Mouse (Mus musculus): ENCODE data around the gene Ntn5. TPM values are rescaled to one million over a fixed set of nuclear protein-coding genes. Genes with fewer than 3 reads are reported as not detected.

Gene Ntn5
- total and polyA plus RNA-seq, 2 experiments from 2014 or later = 0.80 to 0.94 TPM

DNA sequence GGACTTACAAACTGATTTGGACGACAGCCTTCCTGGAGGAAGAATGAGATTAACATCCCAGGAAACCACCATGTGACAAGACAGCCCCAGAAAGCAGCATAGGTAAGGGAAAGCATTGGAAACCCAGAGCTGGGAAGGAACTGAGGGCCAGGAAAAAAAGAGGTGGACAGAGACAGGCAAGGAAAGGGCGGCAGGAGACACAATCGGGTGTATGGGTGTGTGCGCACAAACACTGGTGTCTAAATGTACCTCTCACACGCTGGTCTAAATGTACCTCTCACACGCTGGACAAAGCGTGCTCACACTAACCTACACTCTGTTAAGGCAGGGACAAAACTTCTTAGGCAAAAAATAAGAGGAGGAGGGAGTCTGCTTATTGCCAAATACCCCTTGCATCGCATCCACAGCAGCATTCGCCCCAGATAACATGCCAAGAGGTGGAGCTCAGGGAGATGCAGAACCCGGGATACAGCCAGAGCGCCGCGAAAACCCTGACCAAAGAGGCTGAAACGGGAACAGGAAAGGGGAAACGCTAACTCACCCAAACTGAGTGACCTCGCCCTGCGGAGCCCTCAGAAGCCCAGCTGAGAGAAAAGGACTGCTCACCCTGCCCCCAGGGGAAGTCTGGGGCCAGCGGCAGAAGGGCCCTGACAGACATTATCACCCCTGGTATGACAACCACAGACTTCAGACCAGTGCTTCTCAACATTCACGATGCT is 32.1 kb downstream of the Ntn5 start:
- WGBS = 84% methylated on average over 19 of the region's 19 CpGs
- DNase-seq (ENCODE audit: low spot score) = no peak

DNA sequence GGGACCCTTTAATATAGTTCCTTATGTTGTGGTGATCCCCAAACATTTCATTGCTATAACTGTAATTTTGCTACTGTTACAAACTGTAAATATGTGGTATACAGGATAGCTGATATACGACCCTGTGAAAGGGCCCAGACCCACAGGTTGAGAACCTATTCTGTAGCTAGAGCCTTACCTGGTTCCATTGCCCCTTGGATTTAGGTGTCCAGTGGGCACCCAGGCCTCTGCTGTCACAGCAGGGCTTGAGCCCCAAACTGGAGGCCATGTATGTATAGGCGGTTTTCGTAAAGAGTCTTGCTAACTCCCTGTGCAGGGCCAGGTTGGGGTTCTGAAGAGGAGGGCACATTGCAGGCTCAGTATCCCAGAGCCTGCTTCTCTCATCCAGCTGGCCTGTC is 32.6 kb downstream of the Ntn5 start:
- no peak overlapping the region for H3K9ac ChIP-seq (replicated peaks; ENCODE audit: low read length)
- peaks cover 27% of the 10 kb centered on the region for H3K4me1 ChIP-seq (ENCODE audit: insufficient read depth, low read length)
- TF ChIP-seq CTCF (IDR thresholded peaks at IDR 0.05; ENCODE audit: low read depth) = no peak
- no peaks in the 10 kb centered on the region for H3K9me3 ChIP-seq (ENCODE audit: low read length)
- H3K36me3 ChIP-seq (ENCODE audit: insufficient read depth, low read length) = peaks cover 38% of the 10 kb centered on the region
- peak overlapping the region; percentile 85 for H3K4me2 ChIP-seq (ENCODE audit: low read depth, low read length)
- ATAC-seq (no peak), DNase-seq (ENCODE audit: low spot score) (no peak)
- no peak overlapping the region for H3K27ac ChIP-seq
- peak overlapping the region; percentile 82; the same call in 1 of the 2 replicates for H3K4me3 ChIP-seq (ENCODE audit: low read length)
- no peaks in the 10 kb centered on the region for H3K27me3 ChIP-seq (ENCODE audit: insufficient read depth, low read length)
- WGBS = 89% methylated on average over 3 of the region's 3 CpGs

More for the DNA sequence above, 32.1 kb downstream of the Ntn5 start:
- Histone ChIP-seq H3K4me3 (ENCODE audit: low read length) (peak overlapping the region; percentile 65), H3K9ac (replicated peaks; ENCODE audit: low read length) (peak overlapping the region; percentile 70; the same call in 1 of the 2 replicates), H3K4me1 (ENCODE audit: insufficient read depth, low read length) (peaks cover 27% of the 10 kb centered on the region), H3K27me3 (ENCODE audit: insufficient read depth, low read length) (no peaks in the 10 kb centered on the region), H3K27ac (peak overlapping the region; percentile 69; the same call in 1 of the 2 replicates), H3K4me2 (ENCODE audit: low read depth, low read length) (peak overlapping the region; percentile 93), H3K9me3 (ENCODE audit: low read length) (no peaks in the 10 kb centered on the region), H3K36me3 (ENCODE audit: insufficient read depth, low read length) (peaks cover 36% of the 10 kb centered on the region)
- TF ChIP-seq CTCF (IDR thresholded peaks at IDR 0.05; ENCODE audit: low read depth) = no peak
- ATAC-seq = no peak

DNA sequence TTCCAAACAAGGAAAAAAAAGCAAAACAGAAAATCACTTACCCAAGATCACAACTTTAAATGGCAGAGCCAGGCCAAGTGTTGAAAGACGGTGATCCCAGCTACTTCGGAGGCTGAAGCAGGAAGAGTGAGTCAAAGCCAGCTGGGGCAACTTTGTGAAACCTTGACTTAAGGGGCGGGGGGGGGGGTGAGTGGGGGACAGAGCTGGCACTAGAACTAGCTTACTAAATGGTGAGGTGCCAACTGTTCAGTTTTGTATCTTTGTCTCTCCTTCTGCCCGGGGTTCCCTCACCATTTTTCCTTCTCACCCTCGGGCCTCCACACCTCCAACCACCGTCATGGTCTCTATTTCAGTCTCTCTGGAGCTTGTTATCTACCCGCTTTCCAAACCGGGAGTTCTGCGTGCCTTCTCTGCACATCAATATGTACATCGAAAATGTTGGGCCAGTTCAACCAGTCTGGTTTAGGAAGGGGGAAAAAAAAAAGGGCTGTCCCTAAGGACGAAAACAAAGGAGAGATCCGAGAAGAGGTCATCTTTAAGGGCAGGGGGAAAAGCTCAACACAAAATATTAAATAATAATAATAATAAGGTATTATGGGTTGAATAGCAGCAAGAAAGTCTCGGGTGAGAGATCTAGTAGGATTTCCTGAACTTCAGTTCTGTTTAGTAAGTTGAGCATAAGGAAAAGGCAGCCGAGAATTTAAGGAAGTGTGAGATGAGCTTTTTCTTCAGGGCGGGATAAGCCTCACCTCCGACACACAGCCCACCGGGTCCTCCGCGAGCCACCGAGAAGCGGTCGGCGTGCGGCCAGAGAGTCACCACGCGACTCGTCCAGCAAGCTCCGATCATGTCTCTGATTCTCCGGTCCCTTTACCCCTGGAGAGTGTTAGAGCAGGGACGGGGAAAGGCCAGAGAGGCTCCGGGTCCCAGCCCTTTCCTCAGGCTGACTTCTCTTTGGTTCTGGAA is 33.4 kb downstream of the Ntn5 start:
- no peaks in the 10 kb centered on the region for H3K9me3 ChIP-seq (ENCODE audit: low read length)
- ATAC-seq = peak; percentile 30
- no peak for TF ChIP-seq CTCF (IDR thresholded peaks at IDR 0.05; ENCODE audit: low read depth)
- no peaks in the 10 kb centered on the region for H3K27me3 ChIP-seq (ENCODE audit: insufficient read depth, low read length)
- H3K4me1 ChIP-seq (ENCODE audit: insufficient read depth, low read length) = peaks cover 27% of the 10 kb centered on the region
- peak overlapping the region; percentile 82 for H3K4me3 ChIP-seq (ENCODE audit: low read length)
- no peak for DNase-seq (ENCODE audit: low spot score)
- H3K27ac ChIP-seq = peak overlapping the region; percentile 93
- WGBS = 10% methylated on average over 31 of the region's 31 CpGs
- peaks cover 32% of the 10 kb centered on the region for H3K36me3 ChIP-seq (ENCODE audit: insufficient read depth, low read length)
- H3K4me2 ChIP-seq (ENCODE audit: low read depth, low read length) = peak overlapping the region; percentile 85
- peak overlapping the region; percentile 94 for H3K9ac ChIP-seq (replicated peaks; ENCODE audit: low read length)

DNA sequence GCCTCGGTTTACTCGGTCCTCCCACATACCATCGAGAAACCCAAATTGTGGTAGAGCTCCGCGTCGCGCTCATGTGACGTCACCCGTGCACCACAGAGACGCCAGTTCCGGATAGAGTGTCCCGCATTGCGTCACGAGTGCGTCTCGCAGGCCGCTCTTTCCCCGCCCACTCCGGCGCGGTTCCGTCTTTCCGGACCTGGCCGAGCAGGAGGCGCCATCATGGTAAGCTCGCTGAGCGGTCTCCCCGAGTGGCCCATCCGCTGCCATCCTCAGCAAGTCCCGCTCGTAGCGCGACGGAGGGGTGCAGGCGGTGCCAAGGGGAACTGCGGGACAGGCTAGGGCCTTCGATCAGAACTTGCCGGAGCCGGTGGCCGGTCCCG is 34.1 kb downstream of the Ntn5 start, which contains the start of gene Sphk2:
Gene Sphk2, minus strand, starts transcription at position 85 of the 380 bp plus-strand sequence.
- under 1% methylated on average over 41 of the region's 41 CpGs for WGBS
- H3K9ac ChIP-seq (replicated peaks; ENCODE audit: low read length) = peak within 1 kb of the TSS; percentile 94

DNA sequence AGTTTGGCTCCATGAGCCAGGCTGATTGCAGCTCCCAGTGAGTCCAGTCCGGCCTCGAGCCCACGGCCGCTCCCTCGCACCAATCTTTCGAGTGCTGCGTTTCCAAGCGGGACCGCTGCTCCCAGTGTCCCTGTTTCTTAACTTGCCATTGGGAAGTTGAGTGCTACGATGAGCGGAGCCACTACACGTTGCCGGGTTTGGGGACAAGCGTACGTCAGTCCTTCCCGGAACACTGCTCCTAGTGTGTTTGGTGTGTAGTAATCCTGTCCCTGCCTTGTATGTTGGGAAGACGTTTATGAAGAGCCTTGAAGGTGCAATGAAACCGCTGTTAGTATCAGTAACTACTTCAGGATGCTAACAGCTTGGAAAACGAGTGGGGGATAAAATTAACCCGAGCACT is 34.5 kb downstream of the Ntn5 start:
- Histone ChIP-seq H3K4me1 (ENCODE audit: insufficient read depth, low read length) (peaks cover 27% of the 10 kb centered on the region), H3K4me2 (ENCODE audit: low read depth, low read length) (peak overlapping the region; percentile 83), H3K27me3 (ENCODE audit: insufficient read depth, low read length) (no peaks in the 10 kb centered on the region), H3K4me3 (ENCODE audit: low read length) (peak overlapping the region; percentile 82), H3K27ac (peak overlapping the region; percentile 93), H3K36me3 (ENCODE audit: insufficient read depth, low read length) (peaks cover 21% of the 10 kb centered on the region), H3K9me3 (ENCODE audit: low read length) (no peaks in the 10 kb centered on the region), H3K9ac (replicated peaks; ENCODE audit: low read length) (peak overlapping the region; percentile 94)
- DNase-seq (ENCODE audit: low spot score) = peak; percentile 56
- no peak for TF ChIP-seq CTCF (IDR thresholded peaks at IDR 0.05; ENCODE audit: low read depth)
- 0% methylated on average over 20 of the region's 20 CpGs for WGBS
- no peak for ATAC-seq

More for the DNA sequence above, 34.1 kb downstream of the Ntn5 start, which contains the start of gene Sphk2:
- peaks cover 25% of the 10 kb centered on the region for H3K36me3 ChIP-seq (ENCODE audit: insufficient read depth, low read length)
- peak; percentile 85 for ATAC-seq
- H3K9me3 ChIP-seq (ENCODE audit: low read length) = no peaks in the 10 kb centered on the region
- peak within 1 kb of the TSS; percentile 82 for H3K4me3 ChIP-seq (ENCODE audit: low read length)
- H3K4me2 ChIP-seq (ENCODE audit: low read depth, low read length) = peak within 1 kb of the TSS; percentile 85
- H3K27ac ChIP-seq = peak within 1 kb of the TSS; percentile 93
- TF ChIP-seq CTCF (IDR thresholded peaks at IDR 0.05; ENCODE audit: low read depth) = no peak; the same call in 1 of the 2 replicates
- H3K27me3 ChIP-seq (ENCODE audit: insufficient read depth, low read length) = no peaks in the 10 kb centered on the region
- DNase-seq (ENCODE audit: low spot score) = peak; percentile 100
- peaks cover 27% of the 10 kb centered on the region for H3K4me1 ChIP-seq (ENCODE audit: insufficient read depth, low read length)

DNA sequence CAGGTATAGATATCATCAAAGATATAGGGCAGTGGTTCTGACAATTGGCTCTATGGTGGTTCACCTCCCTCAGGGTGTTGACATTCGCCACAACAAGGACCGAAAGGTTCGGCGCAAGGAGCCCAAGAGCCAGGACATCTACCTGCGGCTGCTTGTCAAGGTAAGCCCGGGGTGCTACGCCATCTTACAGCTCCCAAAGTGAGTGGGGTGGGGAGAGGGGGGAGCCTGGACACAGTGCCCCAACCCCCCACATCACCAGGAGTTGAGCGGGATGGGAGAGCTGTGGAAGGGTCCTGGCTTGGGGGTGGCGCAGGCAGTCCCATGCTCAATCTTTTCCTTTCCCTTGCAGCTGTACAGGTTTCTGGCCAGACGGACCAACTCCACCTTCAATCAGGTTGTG is 35.4 kb downstream of the Ntn5 start:
- Histone ChIP-seq H3K27me3 (ENCODE audit: insufficient read depth, low read length) (no peaks in the 10 kb centered on the region), H3K27ac (no peak overlapping the region), H3K4me2 (ENCODE audit: low read depth, low read length) (peak overlapping the region; percentile 83), H3K4me1 (ENCODE audit: insufficient read depth, low read length) (peaks cover 27% of the 10 kb centered on the region), H3K36me3 (ENCODE audit: insufficient read depth, low read length) (peaks cover 20% of the 10 kb centered on the region), H3K9me3 (ENCODE audit: low read length) (no peaks in the 10 kb centered on the region), H3K4me3 (ENCODE audit: low read length) (peak overlapping the region; percentile 82), H3K9ac (replicated peaks; ENCODE audit: low read length) (peak overlapping the region; percentile 94)
- DNase-seq (ENCODE audit: low spot score) (no peak), ATAC-seq (no peak)
- no peak for TF ChIP-seq CTCF (IDR thresholded peaks at IDR 0.05; ENCODE audit: low read depth)
- 85% methylated on average over 10 of the region's 10 CpGs for WGBS

Data from hindbrain, postnatal 0 days (tissue).